Mouse (Mus musculus): ENCODE measurements around the gene Mrgprh. TPM values are rescaled to one million over a fixed set of nuclear protein-coding genes. Genes with fewer than 3 reads are reported as not detected.
"Not testable (repeated sequence)": the region's sequence is repeated elsewhere in the genome, so short reads cannot be mapped to it uniquely, and the experiment has no call there.

Mrgprh gene
- polyA plus RNA-seq, 1 experiment from 2014 or later, result not detected

GRCm38 (mm10) chr17:12881216-12881615, 5.4 kb downstream of the Mrgprh start:
- ATAC-seq (ENCODE audit: low FRiP score, low TSS enrichment), result no peak
- 92% methylated on average over 1 of the region's 1 CpGs for WGBS
- Histone ChIP-seq H3K9ac (ENCODE audit: low read depth, low read length) (no peak overlapping the region), H3K36me3 (ENCODE audit: control insufficient read depth, insufficient read depth, low read length) (no peaks in the 10 kb centered on the region), H3K4me2 (replicated peaks; ENCODE audit: low read depth, low read length) (no peak overlapping the region), H3K27me3 (ENCODE audit: control insufficient read depth, insufficient read depth, low read length) (no peaks in the 10 kb centered on the region; the same call in 1 of the 2 replicates), H3K4me1 (ENCODE audit: control insufficient read depth, insufficient read depth, low read length) (0 out of 2 replicates have a peak, but pooled peaks cover under 1% of the 10 kb centered on the region), H3K9me3 (ENCODE audit: control insufficient read depth, low read length) (no peaks in the 10 kb centered on the region), H3K27ac (ENCODE audit: low read depth, low read length) (no peak overlapping the region), H3K4me3 (ENCODE audit: low read length) (no peak overlapping the region)

GRCm38 (mm10) chr17:12886620-12887019, 10.8 kb downstream of the Mrgprh start:
- Histone ChIP-seq H3K4me3 (ENCODE audit: low read length) (no peak overlapping the region), H3K9ac (ENCODE audit: low read depth, low read length) (no peak overlapping the region), H3K27me3 (ENCODE audit: control insufficient read depth, insufficient read depth, low read length) (no peaks in the 10 kb centered on the region), H3K4me2 (replicated peaks; ENCODE audit: low read depth, low read length) (no peak overlapping the region), H3K9me3 (ENCODE audit: control insufficient read depth, low read length) (no peaks in the 10 kb centered on the region), H3K27ac (ENCODE audit: low read depth, low read length) (no peak overlapping the region), H3K36me3 (ENCODE audit: control insufficient read depth, insufficient read depth, low read length) (no peaks in the 10 kb centered on the region; the same call in 1 of the 2 replicates), H3K4me1 (ENCODE audit: control insufficient read depth, insufficient read depth, low read length) (0 out of 2 replicates have a peak, but pooled peaks cover 2% of the 10 kb centered on the region)
- no peak for ATAC-seq (ENCODE audit: low FRiP score, low TSS enrichment)
- 33% methylated on average over 6 of the region's 6 CpGs for WGBS

GRCm38 (mm10) chr17:12887021-12887775, 11.4 kb downstream of the Mrgprh start:
- 0 out of 2 replicates have a peak, but pooled peaks cover 2% of the 10 kb centered on the region for H3K4me1 ChIP-seq (ENCODE audit: control insufficient read depth, insufficient read depth, low read length)
- H3K9me3 ChIP-seq (ENCODE audit: control insufficient read depth, low read length), result no peaks in the 10 kb centered on the region
- H3K4me2 ChIP-seq (replicated peaks; ENCODE audit: low read depth, low read length), result no peak overlapping the region
- no peak overlapping the region for H3K9ac ChIP-seq (ENCODE audit: low read depth, low read length)
- ATAC-seq (ENCODE audit: low FRiP score, low TSS enrichment), result no peak
- WGBS, result 67% methylated on average over 15 of the region's 15 CpGs
- no peaks in the 10 kb centered on the region; the same call in 1 of the 2 replicates for H3K36me3 ChIP-seq (ENCODE audit: control insufficient read depth, insufficient read depth, low read length)
- no peak overlapping the region for H3K4me3 ChIP-seq (ENCODE audit: low read length)
- no peak overlapping the region for H3K27ac ChIP-seq (ENCODE audit: low read depth, low read length)
- H3K27me3 ChIP-seq (ENCODE audit: control insufficient read depth, insufficient read depth, low read length), result no peaks in the 10 kb centered on the region

- Histone ChIP-seq H3K27me3 (ENCODE audit: control insufficient read depth, insufficient read depth, low read length) (no peaks in the 10 kb centered on the region), H3K9ac (ENCODE audit: low read depth, low read length) (no peak overlapping the region), H3K36me3 (ENCODE audit: control insufficient read depth, insufficient read depth, low read length) (no peaks in the 10 kb centered on the region; the same call in 1 of the 2 replicates), H3K4me1 (ENCODE audit: control insufficient read depth, insufficient read depth, low read length) (0 out of 2 replicates have a peak, but pooled peaks cover 2% of the 10 kb centered on the region), H3K9me3 (ENCODE audit: control insufficient read depth, low read length) (no peaks in the 10 kb centered on the region), H3K4me2 (replicated peaks; ENCODE audit: low read depth, low read length) (no peak overlapping the region), H3K27ac (ENCODE audit: low read depth, low read length) (no peak overlapping the region), H3K4me3 (ENCODE audit: low read length) (no peak overlapping the region)
- ATAC-seq (ENCODE audit: low FRiP score, low TSS enrichment), result no peak
- WGBS, result 94% methylated on average over 4 of the region's 4 CpGs
Measured at GRCm38 (mm10) chr17:12891054-12891453, 15.2 kb downstream of the Mrgprh start.

GRCm38 (mm10) chr17:12892033-12892432, 16.2 kb downstream of the Mrgprh start:
- H3K9ac ChIP-seq (ENCODE audit: low read depth, low read length), result no peak overlapping the region
- ATAC-seq (ENCODE audit: low FRiP score, low TSS enrichment), result no peak
- H3K4me1 ChIP-seq (ENCODE audit: control insufficient read depth, insufficient read depth, low read length), result no peaks in the 10 kb centered on the region
- no peak overlapping the region for H3K27ac ChIP-seq (ENCODE audit: low read depth, low read length)
- H3K4me3 ChIP-seq (ENCODE audit: low read length), result no peak overlapping the region
- no peak overlapping the region for H3K4me2 ChIP-seq (replicated peaks; ENCODE audit: low read depth, low read length)
- H3K9me3 ChIP-seq (ENCODE audit: control insufficient read depth, low read length), result no peaks in the 10 kb centered on the region
- WGBS, result 87% methylated on average over 9 of the region's 9 CpGs
- H3K27me3 ChIP-seq (ENCODE audit: control insufficient read depth, insufficient read depth, low read length), result no peaks in the 10 kb centered on the region
- H3K36me3 ChIP-seq (ENCODE audit: control insufficient read depth, insufficient read depth, low read length), result no peaks in the 10 kb centered on the region; the same call in 1 of the 2 replicates

GRCm38 (mm10) chr17:12897674-12898073, 21.8 kb downstream of the Mrgprh start:
- ATAC-seq (ENCODE audit: low FRiP score, low TSS enrichment), result no peak; the same call in 1 of the 2 replicates
- no peak overlapping the region for H3K4me2 ChIP-seq (replicated peaks; ENCODE audit: low read depth, low read length)
- H3K4me1 ChIP-seq (ENCODE audit: control insufficient read depth, insufficient read depth, low read length), result no peaks in the 10 kb centered on the region
- H3K36me3 ChIP-seq (ENCODE audit: control insufficient read depth, insufficient read depth, low read length), result peaks cover 3% of the 10 kb centered on the region; the same call in 1 of the 2 replicates
- WGBS, result 93% methylated on average over 5 of the region's 5 CpGs
- no peak overlapping the region for H3K9ac ChIP-seq (ENCODE audit: low read depth, low read length)
- H3K9me3 ChIP-seq (ENCODE audit: control insufficient read depth, low read length), result no peaks in the 10 kb centered on the region
- no peak overlapping the region for H3K27ac ChIP-seq (ENCODE audit: low read depth, low read length)
- no peaks in the 10 kb centered on the region for H3K27me3 ChIP-seq (ENCODE audit: control insufficient read depth, insufficient read depth, low read length)
- H3K4me3 ChIP-seq (ENCODE audit: low read length), result no peak overlapping the region

- not testable (repeated sequence) for ATAC-seq (ENCODE audit: low FRiP score, low TSS enrichment); H3K27ac ChIP-seq (ENCODE audit: low read depth, low read length)
- WGBS, result 45% methylated on average over 2 of the region's 2 CpGs
Measured at GRCm38 (mm10) chr17:12898607-12899006, 22.8 kb downstream of the Mrgprh start.

GRCm38 (mm10) chr17:12902291-12902690, 26.5 kb downstream of the Mrgprh start:
- no peak overlapping the region for H3K4me3 ChIP-seq (ENCODE audit: low read length)
- H3K27me3 ChIP-seq (ENCODE audit: control insufficient read depth, insufficient read depth, low read length), result no peaks in the 10 kb centered on the region
- H3K36me3 ChIP-seq (ENCODE audit: control insufficient read depth, insufficient read depth, low read length), result peaks cover 17% of the 10 kb centered on the region; the same call in 1 of the 2 replicates
- H3K9me3 ChIP-seq (ENCODE audit: control insufficient read depth, low read length), result no peaks in the 10 kb centered on the region
- no peak overlapping the region for H3K4me2 ChIP-seq (replicated peaks; ENCODE audit: low read depth, low read length)
- H3K4me1 ChIP-seq (ENCODE audit: control insufficient read depth, insufficient read depth, low read length), result no peaks in the 10 kb centered on the region
- H3K9ac ChIP-seq (ENCODE audit: low read depth, low read length), result no peak overlapping the region
- 95% methylated on average over 6 of the region's 6 CpGs for WGBS
- H3K27ac ChIP-seq (ENCODE audit: low read depth, low read length), result no peak overlapping the region
- ATAC-seq (ENCODE audit: low FRiP score, low TSS enrichment), result no peak

More at GRCm38 (mm10) chr17:12898607-12899006, 22.8 kb downstream of the Mrgprh start:
- H3K4me1 ChIP-seq (ENCODE audit: control insufficient read depth, insufficient read depth, low read length); H3K9ac ChIP-seq (ENCODE audit: low read depth, low read length); H3K27me3 ChIP-seq (ENCODE audit: control insufficient read depth, insufficient read depth, low read length); H3K4me3 ChIP-seq (ENCODE audit: low read length); H3K4me2 ChIP-seq (replicated peaks; ENCODE audit: low read depth, low read length); H3K9me3 ChIP-seq (ENCODE audit: control insufficient read depth, low read length); H3K36me3 ChIP-seq (ENCODE audit: control insufficient read depth, insufficient read depth, low read length): not testable (repeated sequence)

Data from kidney, embryonic 14.5 days (tissue).